Mouse (Mus musculus): ENCODE results near the gene Agpat4.

Gene Agpat4

GRCm38 (mm10) chr17:12228471-12228870 is 110.0 kb downstream of the Agpat4 start:
- no peak for DNase-seq (ENCODE audit: low spot score)

GRCm38 (mm10) chr17:12229756-12230155 is 111.3 kb downstream of the Agpat4 start:
- no peak for DNase-seq (ENCODE audit: low spot score)

GRCm38 (mm10) chr17:12230167-12230566 is 111.7 kb downstream of the Agpat4 start:
- DNase-seq (ENCODE audit: low spot score): no peak

GRCm38 (mm10) chr17:12231087-12231486 is 112.6 kb downstream of the Agpat4 start:
- no peak for DNase-seq (ENCODE audit: low spot score)

- no peak for DNase-seq (ENCODE audit: low spot score)
Observed at GRCm38 (mm10) chr17:12232724-12233123, 114.2 kb downstream of the Agpat4 start.

GRCm38 (mm10) chr17:12240701-12241100 is 122.2 kb downstream of the Agpat4 start:
- DNase-seq (ENCODE audit: low spot score): no peak

GRCm38 (mm10) chr17:12249783-12250504 is 131.4 kb downstream of the Agpat4 start:
- DNase-seq (ENCODE audit: low spot score): peak; percentile 42

- DNase-seq (ENCODE audit: low spot score): no peak
Observed at GRCm38 (mm10) chr17:12250581-12250980, 132.1 kb downstream of the Agpat4 start.

GRCm38 (mm10) chr17:12256142-12256541 is 137.6 kb downstream of the Agpat4 start:
- no peak for DNase-seq (ENCODE audit: low spot score)

GRCm38 (mm10) chr17:12258517-12258916 is 140.0 kb downstream of the Agpat4 start:
- no peak for DNase-seq (ENCODE audit: low spot score)

- DNase-seq (ENCODE audit: low spot score): no peak
Observed at GRCm38 (mm10) chr17:12259957-12260356, 141.5 kb downstream of the Agpat4 start.

- no peak for DNase-seq (ENCODE audit: low spot score)
Observed at GRCm38 (mm10) chr17:12261376-12261775, 142.9 kb downstream of the Agpat4 start.

GRCm38 (mm10) chr17:12261887-12262286 is 143.4 kb downstream of the Agpat4 start:
- DNase-seq (ENCODE audit: low spot score): no peak

GRCm38 (mm10) chr17:12262851-12263250 is 144.3 kb downstream of the Agpat4 start:
- DNase-seq (ENCODE audit: low spot score): no peak

GRCm38 (mm10) chr17:12263787-12264186 is 145.3 kb downstream of the Agpat4 start:
- no peak for DNase-seq (ENCODE audit: low spot score)

- no peak for DNase-seq (ENCODE audit: low spot score)
Observed at GRCm38 (mm10) chr17:12264293-12264692, 145.8 kb downstream of the Agpat4 start.

- no peak for DNase-seq (ENCODE audit: low spot score)
Observed at GRCm38 (mm10) chr17:12265969-12266925, 147.7 kb downstream of the Agpat4 start.

GRCm38 (mm10) chr17:12268091-12268490 is 149.6 kb downstream of the Agpat4 start:
- no peak for DNase-seq (ENCODE audit: low spot score)

- DNase-seq (ENCODE audit: low spot score): no peak
Observed at GRCm38 (mm10) chr17:12268538-12268937, 150.0 kb downstream of the Agpat4 start.
